Mouse (Mus musculus): ENCODE data around the gene Tsen54. TPM values are rescaled to one million over a fixed set of nuclear protein-coding genes. Genes with fewer than 3 reads are reported as not detected.

Tsen54 gene
- total RNA-seq (2023) = 10 to 100 TPM; 24.8 to 26.0 TPM

DNA sequence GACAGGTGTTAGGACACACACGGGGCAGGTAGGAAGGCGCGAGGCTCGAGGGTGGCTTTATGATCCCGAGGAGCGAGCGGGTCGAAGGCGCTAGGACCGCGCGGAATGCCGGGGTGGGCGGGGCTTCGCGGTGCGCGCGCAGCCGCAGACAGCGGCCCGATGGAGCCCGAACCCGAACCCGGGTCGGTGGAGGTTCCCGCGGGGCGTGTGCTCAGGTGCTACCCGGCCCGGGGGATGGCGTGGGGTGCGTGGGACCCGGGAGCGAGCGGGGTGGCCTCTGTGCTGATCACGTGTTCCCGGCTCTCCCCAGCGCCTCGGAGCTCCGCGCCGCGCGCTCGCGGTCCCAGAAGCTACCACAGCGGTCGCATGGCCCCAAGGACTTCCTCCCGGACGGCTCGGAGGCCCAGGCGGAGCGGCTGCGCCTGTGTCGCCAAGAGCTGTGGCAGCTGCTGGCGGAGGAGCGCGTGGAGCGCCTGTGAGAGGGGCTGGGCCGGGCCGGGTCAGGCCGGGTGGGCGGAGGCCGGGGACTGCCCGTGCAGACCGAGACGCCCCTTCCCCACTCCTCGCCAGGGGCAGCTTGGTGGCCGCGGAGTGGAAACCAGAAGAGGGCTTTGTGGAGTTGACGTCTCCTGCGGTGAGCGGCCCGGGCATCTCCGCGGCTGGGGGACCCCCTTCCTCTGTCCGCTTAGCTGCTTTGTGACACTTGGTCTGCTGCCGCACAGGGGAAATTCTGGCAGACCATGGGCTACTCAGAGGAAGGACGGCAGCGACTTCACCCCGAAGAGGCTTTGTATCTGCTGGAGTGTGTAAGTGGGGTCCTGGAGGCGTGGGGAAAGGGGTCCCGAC, at the start of gene Tsen54:
TSS of gene Tsen54 (plus strand) at position 120 of the 846 bp plus-strand sequence.

DNA sequence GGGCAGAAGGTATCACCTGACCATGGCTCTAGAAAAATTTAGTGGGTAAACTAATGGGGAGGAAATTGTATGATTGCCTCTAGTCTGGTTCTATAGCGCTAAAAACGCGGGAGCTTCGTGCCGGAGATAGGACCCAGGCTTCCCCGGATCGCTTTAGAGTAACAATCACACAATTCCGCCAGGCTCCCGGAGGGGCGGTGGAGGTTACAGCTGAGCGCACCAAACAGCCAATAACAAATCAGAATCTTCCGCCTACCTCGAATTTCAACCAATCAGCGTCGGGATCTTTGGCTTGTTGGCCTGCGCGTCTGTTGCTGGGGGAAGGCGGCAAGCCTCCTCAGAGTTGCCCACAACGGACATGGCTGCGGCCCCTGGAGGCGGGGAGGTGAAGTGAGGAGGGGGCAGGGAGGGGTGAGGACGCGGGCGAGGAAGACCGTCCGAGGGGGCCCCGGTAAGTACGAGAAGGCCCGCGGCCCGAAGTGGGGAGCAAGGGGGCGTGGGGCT, 49.4 kb upstream of the Tsen54 start, which contains the start of gene Tmem94:
TSS of gene Tmem94 (plus strand) at position 331 of the 504 bp plus-strand sequence.

DNA sequence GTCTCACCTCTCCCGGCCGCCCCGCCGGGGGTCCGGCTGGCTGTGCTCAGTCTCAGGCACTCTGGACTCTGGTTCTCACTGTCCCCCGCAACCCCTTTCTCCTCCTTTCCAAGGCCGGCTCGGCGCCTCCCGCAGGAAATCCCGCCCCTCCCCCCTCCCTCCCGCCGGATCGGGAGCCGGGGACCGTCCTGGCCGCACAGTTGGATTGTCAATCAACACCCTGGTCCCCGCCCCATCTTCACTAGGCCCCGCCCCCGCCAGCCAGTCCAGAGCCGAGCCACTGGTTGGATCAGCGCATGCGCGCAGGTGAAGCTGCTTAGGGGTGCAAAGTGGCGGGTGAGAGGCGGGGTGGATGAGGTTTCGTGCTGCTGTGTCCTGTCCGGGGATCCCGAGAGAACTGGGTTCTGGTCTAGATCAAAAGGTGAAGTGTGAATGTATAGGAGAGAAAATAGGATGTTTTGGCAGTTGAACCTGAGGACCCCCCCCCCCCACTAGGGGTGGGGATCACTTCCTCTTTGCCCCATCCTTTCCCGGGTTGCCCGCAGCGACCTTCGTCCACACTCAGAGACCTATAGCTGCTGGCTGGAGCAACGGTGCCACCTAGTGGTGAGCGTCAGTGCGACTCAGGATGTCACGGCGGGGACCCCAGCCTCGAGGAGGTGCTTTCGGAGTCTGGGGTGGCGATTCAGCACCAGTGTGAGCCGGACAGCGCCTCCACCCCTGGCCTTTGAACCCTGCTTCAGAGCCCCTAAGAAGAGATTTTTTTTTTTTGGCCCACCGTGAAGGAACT, 822 bp upstream of the Tsen54 start, which contains the start of gene Caskin2:
TSS of gene Caskin2 (minus strand) at position 133 of the 790 bp plus-strand sequence.

GRCm38 (mm10) chr11:115823774-115824740, 9.5 kb downstream of the Tsen54 start, which contains the start of gene Llgl2:
Gene Llgl2 (plus strand): TSS chr11:115824049.

DNA sequence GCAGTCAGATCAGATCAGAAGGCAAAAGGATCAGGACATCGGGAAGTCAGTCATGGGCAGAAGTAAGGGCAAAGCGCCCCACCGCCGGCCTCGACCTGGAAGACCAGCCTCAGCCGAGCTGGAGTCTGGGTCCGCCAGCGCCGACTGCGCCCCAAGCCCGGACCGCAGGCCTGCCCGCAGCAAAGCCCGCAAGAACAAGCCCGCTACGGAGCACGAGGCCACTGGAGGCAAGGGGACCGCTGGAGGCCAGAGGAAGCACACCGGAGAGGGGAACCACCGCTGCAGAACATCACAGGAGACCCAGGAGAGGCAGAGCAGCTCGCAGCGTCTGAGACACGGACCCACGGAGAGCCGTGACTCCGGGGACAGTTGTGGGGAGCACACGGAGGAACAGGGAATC, 43.8 kb downstream of the Tsen54 start, which contains the start of gene Myo15b:
TSS of gene Myo15b (plus strand) at position 53 of the 400 bp plus-strand sequence.

Other genes starting within 250 kb of the Tsen54 start
- 10 to 100 TPM; 26.0 to 29.7 TPM for gene Mrps7, start 210.8 kb upstream of the Tsen54 start, total RNA-seq (2023)
- 100 to 1,000 TPM in 1 of 2 experiments, 10 to 100 TPM in 1; 85.1 to 112 TPM for gene Gga3, start 210.7 kb upstream of the Tsen54 start, total RNA-seq (2023)
- gene Mif4gd, start 201.8 kb upstream of the Tsen54 start, total RNA-seq (2023) = 10 to 100 TPM; 61.1 to 61.2 TPM
- 10 to 100 TPM; 44.3 to 53.9 TPM for gene Slc25a19, start 186.4 kb upstream of the Tsen54 start, total RNA-seq (2023)
- gene Grb2, start 106.1 kb upstream of the Tsen54 start, total RNA-seq (2023) = 100 to 1,000 TPM; 135 to 150 TPM
- 10 to 100 TPM; 66.9 to 67.1 TPM for gene Tmem94, start 49.3 kb upstream of the Tsen54 start, total RNA-seq (2023)
- gene Caskin2, start 1.1 kb upstream of the Tsen54 start, total RNA-seq (2023) = 1 to 10 TPM; 1.8 to 2.3 TPM
- gene Llgl2, start 9.3 kb downstream of the Tsen54 start, total RNA-seq (2023) = 10 to 100 TPM; 40.6 to 43.0 TPM
- 1 to 10 TPM in 1 of 2 experiments, not detected in 1; 1.2 TPM for gene Myo15b, start 43.7 kb downstream of the Tsen54 start, total RNA-seq (2023)
- gene Smim5, start 85.2 kb downstream of the Tsen54 start, total RNA-seq (2023) = 1 to 10 TPM; 2.2 to 2.4 TPM
- gene Smim6, start 97.3 kb downstream of the Tsen54 start, total RNA-seq (2023) = not detected
- gene Sap30bp, start 118.6 kb downstream of the Tsen54 start, total RNA-seq (2023) = 10 to 100 TPM; 41.0 to 56.5 TPM
- gene Recql5, start 118.8 kb downstream of the Tsen54 start, total RNA-seq (2023) = 10 to 100 TPM; 21.4 to 23.4 TPM
- gene Itgb4, start 160.0 kb downstream of the Tsen54 start, total RNA-seq (2023) = under 1 TPM in 1 of 2 experiments, not detected in 1; 0.12 TPM
- gene Galk1, start 198.0 kb downstream of the Tsen54 start, total RNA-seq (2023) = 10 to 100 TPM; 16.1 to 20.7 TPM
- gene H3f3b, start 213.2 kb downstream of the Tsen54 start, total RNA-seq (2023) = 1,000 to 10,000 TPM; 1,503 to 1,566 TPM
- 10 to 100 TPM; 49.6 to 53.8 TPM for gene Unk, start 215.6 kb downstream of the Tsen54 start, total RNA-seq (2023)